ENCODE assay signal across 9 mouse cellular contexts in genomic region chr4:135175406-135176120, GRCm38 (mm10). TPM values are rescaled to one million over a fixed set of nuclear protein-coding genes. Genes with fewer than 3 reads are reported as not detected.
DNase-seq lines count a peak whose midpoint lies in the region; ATAC-seq lines count a peak whose summit lies in the region.
"Had no signal": no experiment of that assay in that cellular context is flagged by ENCODE, and none has a peak within 500 bp of the region (broad histone marks: within the 10 kb centered on the region; RNA-seq: fewer than 3 reads in every experiment).

No protein-coding gene starts in this region.

- peak overlapping the region; percentile 36 for H3K4me3 ChIP-seq in heart, embryonic 12.5 days
- peak overlapping the region; percentile 24 for H3K4me3 ChIP-seq in embryonic facial prominence, embryonic 12.5 days
- peak overlapping the region; percentile 32 for H3K4me3 ChIP-seq in hindbrain, embryonic 16.5 days (ENCODE audit: low read length)
- H3K4me3 ChIP-seq in midbrain, embryonic 15.5 days = peak overlapping the region; percentile 28
- H3K4me3 ChIP-seq: layer of hippocampus, adult 2 months had no signal

- no peak for DNase-seq in heart, postnatal 25 days (ENCODE audit: low spot score)
- DNase-seq in layer of hippocampus, adult 11-12 months (ENCODE audit: low spot score) = no peak
- DNase-seq in right cerebral cortex, postnatal 10 days (ENCODE audit: low spot score in 2 of 2) = no peak

- intact Hi-C loops in heart, postnatal 25 days (cut with DNase I) = no loop called here

- peak overlapping the region; percentile 62 for H3K9ac ChIP-seq in heart, embryonic 12.5 days
- no peak overlapping the region for H3K9ac ChIP-seq in embryonic facial prominence, embryonic 12.5 days
- peak overlapping the region; percentile 29; the same call in 1 of the 2 replicates for H3K9ac ChIP-seq in hindbrain, embryonic 16.5 days (ENCODE audit: low read depth, low read length)
- 0 out of 2 replicates have a peak overlapping the region, but pooled peaks have one; percentile 11 for H3K9ac ChIP-seq in midbrain, embryonic 15.5 days

- peaks cover 87% of the 10 kb centered on the region for H3K27me3 ChIP-seq in heart, embryonic 12.5 days (replicated peaks)
- H3K27me3 ChIP-seq in embryonic facial prominence, embryonic 12.5 days = peaks cover 47% of the 10 kb centered on the region
- peaks cover 21% of the 10 kb centered on the region for H3K27me3 ChIP-seq in hindbrain, embryonic 16.5 days (replicated peaks; ENCODE audit: control insufficient read depth, insufficient read depth, low read length)
- peaks cover 27% of the 10 kb centered on the region for H3K27me3 ChIP-seq in midbrain, embryonic 15.5 days (replicated peaks)

- peaks cover 15% of the 10 kb centered on the region for H3K4me1 ChIP-seq in heart, embryonic 12.5 days (replicated peaks)
- H3K4me1 ChIP-seq in embryonic facial prominence, embryonic 12.5 days = peaks cover 38% of the 10 kb centered on the region
- H3K4me1 ChIP-seq in hindbrain, embryonic 16.5 days (ENCODE audit: control insufficient read depth, insufficient read depth, low read depth, low read length) = peaks cover 7% of the 10 kb centered on the region; the same call in 1 of the 2 replicates
- H3K4me1 ChIP-seq in midbrain, embryonic 15.5 days = peaks cover 9% of the 10 kb centered on the region; the same call in 1 of the 2 replicates

- H3K27ac ChIP-seq in heart, embryonic 12.5 days (ENCODE audit: poor library complexity, severe bottlenecking) = no peak overlapping the region
- no peak overlapping the region for H3K27ac ChIP-seq in embryonic facial prominence, embryonic 12.5 days
- no peak overlapping the region for H3K27ac ChIP-seq in hindbrain, embryonic 16.5 days (ENCODE audit: low read depth, low read length)
- no peak overlapping the region for H3K27ac ChIP-seq in midbrain, embryonic 15.5 days
- H3K27ac ChIP-seq: layer of hippocampus, adult 2 months had no signal

- ATAC-seq in heart, embryonic 12.5 days (ENCODE audit: insufficient number of reproducible peaks, low FRiP score) = 0 out of 2 replicates have a peak, but pooled peaks have one; percentile 13
- no peak for ATAC-seq in embryonic facial prominence, embryonic 12.5 days (ENCODE audit: insufficient number of reproducible peaks, insufficient read depth, low FRiP score, low TSS enrichment)
- ATAC-seq in hindbrain, embryonic 16.5 days = no peak
- no peak for ATAC-seq in midbrain, embryonic 15.5 days (replicated peaks)
- ATAC-seq in erythroid progenitor cell, adult 5-6 weeks (replicated peaks; ENCODE audit: low FRiP score, poor library complexity, severe bottlenecking) = no peak

- H3K4me2 ChIP-seq in heart, embryonic 12.5 days = peak overlapping the region; percentile 73
- peak overlapping the region; percentile 39 for H3K4me2 ChIP-seq in embryonic facial prominence, embryonic 12.5 days (replicated peaks)
- H3K4me2 ChIP-seq in hindbrain, embryonic 16.5 days (ENCODE audit: low read length) = peak overlapping the region; percentile 53
- peak overlapping the region; percentile 50 for H3K4me2 ChIP-seq in midbrain, embryonic 15.5 days

- WGBS in heart, embryonic 12.5 days = 8% methylated on average over 38 of the region's 38 CpGs
- WGBS in embryonic facial prominence, embryonic 12.5 days = 9% methylated on average over 38 of the region's 38 CpGs
- WGBS in hindbrain, embryonic 16.5 days = 5% methylated on average over 38 of the region's 38 CpGs
- 7% methylated on average over 38 of the region's 38 CpGs for whole genome bisulfite sequencing in midbrain, embryonic 15.5 days

- H3K36me3 ChIP-seq in heart, embryonic 12.5 days = no peaks in the 10 kb centered on the region
- H3K36me3 ChIP-seq in embryonic facial prominence, embryonic 12.5 days = no peaks in the 10 kb centered on the region
- H3K36me3 ChIP-seq in hindbrain, embryonic 16.5 days (ENCODE audit: control insufficient read depth, insufficient read depth, low read length) = no peaks in the 10 kb centered on the region
- H3K36me3 ChIP-seq in midbrain, embryonic 15.5 days (replicated peaks) = no peaks in the 10 kb centered on the region

- H3K9me3 ChIP-seq in heart, embryonic 12.5 days (replicated peaks) = no peaks in the 10 kb centered on the region
- no peaks in the 10 kb centered on the region for H3K9me3 ChIP-seq in embryonic facial prominence, embryonic 12.5 days
- no peaks in the 10 kb centered on the region for H3K9me3 ChIP-seq in hindbrain, embryonic 16.5 days (ENCODE audit: control insufficient read depth, low read length)
- H3K9me3 ChIP-seq in midbrain, embryonic 15.5 days = no peaks in the 10 kb centered on the region

RNA-seq across cellular contexts. Expression of gene Runx3, which starts 55.1 kb away (rescaled TPM):
- 0.04 and 0.06 TPM in 2 replicates for polyA plus RNA-seq in heart, embryonic 12.5 days (2016; fragmentation: Nextera tagmentation; extraction: Ambion mirVana)
- under 1 TPM; 0.31 to 0.50 TPM for total RNA-seq in heart, postnatal 25 days (2021)
- 1.3 TPM in 2 replicates for polyA plus RNA-seq in embryonic facial prominence, embryonic 12.5 days (2016; fragmentation: Nextera tagmentation; extraction: Ambion mirVana)
- 0.11 TPM in 1 of 2 replicates, not detected in the other for polyA plus RNA-seq in hindbrain, embryonic 16.5 days (2015; fragmentation: Nextera tagmentation; extraction: Ambion mirVana)
- polyA plus RNA-seq in midbrain, embryonic 15.5 days (2015; fragmentation: Nextera tagmentation; extraction: Ambion mirVana) = not detected in 2 replicates
- total RNA-seq in erythroid progenitor cell, adult 5-6 weeks (2015; ENCODE audit: low replicate concordance) = 5.9 and 10.8 TPM in 2 replicates
- total RNA-seq in erythroid progenitor cell, adult 5-6 weeks (2017; ENCODE audit: low replicate concordance) = 0.51 TPM in 1 of 2 replicates, not detected in the other
- total RNA-seq: layer of hippocampus, adult 2 months had no signal
